In the genomic region with DNA sequence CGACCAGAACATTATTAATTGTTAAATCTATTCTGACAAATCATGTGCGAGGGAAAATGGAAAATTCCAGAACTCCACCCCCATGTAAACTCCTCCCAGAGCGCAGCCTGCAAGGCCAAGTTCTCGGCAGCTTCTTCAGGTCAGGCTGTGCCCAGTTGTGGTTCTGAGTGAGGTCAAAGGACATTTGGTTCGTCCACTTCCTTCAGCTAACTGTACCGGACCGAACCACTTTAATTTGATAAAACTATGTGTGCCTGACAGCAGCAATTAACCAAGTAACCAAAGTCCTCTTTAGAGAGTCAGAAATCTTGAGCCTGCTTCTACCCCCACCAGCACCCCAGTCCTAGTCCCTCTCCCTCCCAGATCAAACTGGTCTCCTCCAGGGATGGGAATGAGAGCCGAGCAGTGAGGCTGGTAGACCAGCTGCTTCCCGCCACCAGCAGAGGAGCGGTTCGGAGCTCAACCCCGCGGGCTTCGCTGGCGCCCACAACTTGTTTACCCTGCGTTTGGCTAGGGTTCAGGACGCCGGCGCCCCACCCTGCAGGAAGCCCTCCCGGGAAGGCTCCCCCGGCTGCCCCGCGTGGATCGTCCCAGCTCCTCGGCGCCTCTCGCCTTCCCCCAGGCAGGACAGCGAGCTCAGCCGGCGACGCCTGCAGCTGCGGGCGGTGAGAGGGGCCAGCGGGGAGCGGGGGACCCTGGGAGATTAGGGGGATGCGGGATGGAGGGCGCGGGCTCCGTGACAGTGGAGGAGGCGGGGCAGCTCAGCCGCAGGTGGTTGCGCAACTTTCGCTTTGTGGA, we compare ENCODE assay signal across 8 mouse cellular contexts. TPM values are rescaled to one million over a fixed set of nuclear protein-coding genes. Genes with fewer than 3 reads are reported as not detected.
DNase-seq lines count a peak whose midpoint lies in the region; ATAC-seq and TF ChIP-seq lines count a peak whose summit lies in the region.

TSS of gene Plscr4 (plus strand) at position 113 of the 798 bp plus-strand sequence.

- TF ChIP-seq POLR2A in thymus, adult 2 months (IDR thresholded peaks at IDR 0.05; ENCODE audit: control insufficient read depth, extremely low read depth, insufficient read depth, low read length, poor library complexity), result no peak

- H3K4me1 ChIP-seq in heart, embryonic 15.5 days (replicated peaks), result peaks cover 4% of the 10 kb centered on the region
- H3K4me1 ChIP-seq in lung, embryonic 16.5 days (replicated peaks; ENCODE audit: control insufficient read depth, insufficient read depth, low read length), result no peaks in the 10 kb centered on the region
- H3K4me1 ChIP-seq in thymus, adult 2 months (replicated peaks; ENCODE audit: control insufficient read depth, insufficient read depth, low read length), result peaks cover 9% of the 10 kb centered on the region

- no peaks in the 10 kb centered on the region for H3K9me3 ChIP-seq in heart, embryonic 15.5 days (replicated peaks)
- H3K9me3 ChIP-seq in lung, embryonic 16.5 days (ENCODE audit: control insufficient read depth, low read length), result no peaks in the 10 kb centered on the region

- peak within 1 kb of the TSS; percentile 98 for H3K4me2 ChIP-seq in heart, embryonic 15.5 days
- H3K4me2 ChIP-seq in lung, embryonic 16.5 days (ENCODE audit: low read depth, low read length), result peak within 1 kb of the TSS; percentile 80

- no peaks in the 10 kb centered on the region for H3K36me3 ChIP-seq in heart, embryonic 15.5 days
- no peaks in the 10 kb centered on the region for H3K36me3 ChIP-seq in lung, embryonic 16.5 days (ENCODE audit: control insufficient read depth, insufficient read depth, low read length)
- H3K36me3 ChIP-seq in thymus, adult 2 months (ENCODE audit: control insufficient read depth, insufficient read depth, low read length), result no peaks in the 10 kb centered on the region

- ATAC-seq in CD4-positive, CD25-positive, alpha-beta regulatory T cell, adult 4 months, result peak; percentile 77
- ATAC-seq in erythroid progenitor cell, adult 5-6 weeks (replicated peaks; ENCODE audit: low FRiP score, poor library complexity, severe bottlenecking), result peak; percentile 85
- peak; percentile 72 for ATAC-seq in heart, embryonic 15.5 days (replicated peaks; ENCODE audit: insufficient number of reproducible peaks, insufficient read depth, low FRiP score, low read depth)
- peak; percentile 92 for ATAC-seq in lung, embryonic 16.5 days (ENCODE audit: low read depth)
- peak; percentile 33; the same call in 1 of the 2 replicates for ATAC-seq in neutrophil, adult 5-6 weeks (ENCODE audit: extremely low read depth, insufficient number of reproducible peaks, low FRiP score, poor library complexity, severe bottlenecking)

- peak; percentile 40 to 43 for DNase-seq in adrenal gland, postnatal 4 days (ENCODE audit: low spot score in 2 of 2)
- DNase-seq in kidney, postnatal 10 days, result peak; percentile 81
- peak; percentile 51 for DNase-seq in thymus, adult 2 months

- no peak for TF ChIP-seq CTCF in thymus, adult 2 months (IDR thresholded peaks at IDR 0.05; ENCODE audit: borderline replicate concordance, control insufficient read depth, extremely low read depth, insufficient read depth, low read length, poor library complexity)

- peak within 1 kb of the TSS; percentile 78 for H3K9ac ChIP-seq in heart, embryonic 15.5 days
- peak within 1 kb of the TSS; percentile 85 for H3K9ac ChIP-seq in lung, embryonic 16.5 days (ENCODE audit: low read length)

- peak within 1 kb of the TSS; percentile 76 for H3K27ac ChIP-seq in heart, embryonic 15.5 days
- peak within 1 kb of the TSS; percentile 97 for H3K27ac ChIP-seq in lung, embryonic 16.5 days (ENCODE audit: low read length)
- no peak within 1 kb of the TSS for H3K27ac ChIP-seq in thymus, adult 2 months (ENCODE audit: control insufficient read depth, insufficient read depth, low read length)

- H3K4me3 ChIP-seq in heart, embryonic 15.5 days, result peak within 1 kb of the TSS; percentile 79
- H3K4me3 ChIP-seq in lung, embryonic 16.5 days (ENCODE audit: low read length), result peak within 1 kb of the TSS; percentile 78
- H3K4me3 ChIP-seq in thymus, adult 2 months (ENCODE audit: control insufficient read depth, insufficient read depth, low read length), result peak within 1 kb of the TSS; percentile 59

- H3K27me3 ChIP-seq in heart, embryonic 15.5 days, result no peaks in the 10 kb centered on the region
- H3K27me3 ChIP-seq in lung, embryonic 16.5 days (ENCODE audit: control insufficient read depth, insufficient read depth, low read depth, low read length), result no peaks in the 10 kb centered on the region
- no peaks in the 10 kb centered on the region for H3K27me3 ChIP-seq in thymus, adult 2 months (ENCODE audit: control insufficient read depth, insufficient read depth, low read length)

- WGBS in heart, embryonic 15.5 days, result 9% methylated on average over 43 of the region's 43 CpGs
- 7% methylated on average over 40 of the region's 43 CpGs for WGBS in lung, embryonic 16.5 days
- 8% methylated on average over 43 of the region's 43 CpGs for WGBS in thymus, adult 2 months

RNA-seq across cellular contexts. Expression of gene Plscr4, which starts in this region (rescaled TPM):
- 1 to 10 TPM; 1.3 to 1.5 TPM for polyA plus RNA-seq in CD4-positive, CD25-positive, alpha-beta regulatory T cell, adult 4 months (2017; shearing (Covaris generic))
- 10 to 100 TPM; 12.4 to 13.1 TPM for total RNA-seq in adrenal gland, postnatal 4 days (2021)
- 0.36 and 8.0 TPM in 2 replicates for total RNA-seq in erythroid progenitor cell, adult 5-6 weeks (2015; ENCODE audit: low replicate concordance)
- total RNA-seq in erythroid progenitor cell, adult 5-6 weeks (2017; ENCODE audit: low replicate concordance), result 3.7 and 3.9 TPM in 2 replicates
- polyA plus RNA-seq in heart, embryonic 15.5 days (2015; fragmentation: Nextera tagmentation; extraction: Ambion mirVana), result 6.3 and 7.5 TPM in 2 replicates
- 16.8 and 17.9 TPM in 2 replicates for polyA plus RNA-seq in lung, embryonic 16.5 days (2015; fragmentation: Nextera tagmentation; extraction: Ambion mirVana)
- total RNA-seq in neutrophil, adult 5-6 weeks (2017), result 0.23 and 0.49 TPM in 2 replicates
- 1.2 and 1.3 TPM in 2 replicates for polyA plus RNA-seq in thymus, adult 2 months (2012; rRNA removed)

Comparison
In these comparisons a context has a peak if more than half of its experiments do, and no peak if none do; other contexts are left out.
1. Peak in ATAC-seq in neutrophil, adult 5-6 weeks; RNA of the gene not detected or under 1 TPM.
2. ATAC-seq: peak in every context shown above with its lines; median percentile 92 in lung, embryonic 16.5 days; 85 in erythroid progenitor cell, adult 5-6 weeks; 77 in CD4-positive, CD25-positive, alpha-beta regulatory T cell, adult 4 months; 72 in heart, embryonic 15.5 days; 33 in neutrophil, adult 5-6 weeks.